Mouse (Mus musculus) megakaryocyte, adult 5-6 weeks (primary cell): ENCODE results near the gene Pnma5. TPM values are rescaled to one million over a fixed set of nuclear protein-coding genes. Genes with fewer than 3 reads are reported as not detected.
"Not testable (repeated sequence)": the region's sequence is repeated elsewhere in the genome, so short reads cannot be mapped to it uniquely, and the experiment has no call there.

Experiments
- ATAC-seq: 2 replicates; pipeline ENCODE4 v1.8.0; 2016; ENCODE audit warnings: mild to moderate bottlenecking, inconsistent platforms; ENCODE audit not compliant: poor library complexity, severe bottlenecking
- total RNA-seq, 2 experiments: library from RNA; stranded (forward) in 1 of 2; stranded (reverse) in 1 of 2; fragments of 153-499, 151-499 nt in 1 of 2; fragments of 221-1000, 200-1000 nt in 1 of 2; gene quantifications; 2 replicates each; pipeline versions ENCODE4 v1.2.3 to v1.2.4; 2015 to 2017

The Pnma5 gene
- not detected in 2 replicates for total RNA-seq (2015)
- not detected in 2 replicates for total RNA-seq (2017)

DNA sequence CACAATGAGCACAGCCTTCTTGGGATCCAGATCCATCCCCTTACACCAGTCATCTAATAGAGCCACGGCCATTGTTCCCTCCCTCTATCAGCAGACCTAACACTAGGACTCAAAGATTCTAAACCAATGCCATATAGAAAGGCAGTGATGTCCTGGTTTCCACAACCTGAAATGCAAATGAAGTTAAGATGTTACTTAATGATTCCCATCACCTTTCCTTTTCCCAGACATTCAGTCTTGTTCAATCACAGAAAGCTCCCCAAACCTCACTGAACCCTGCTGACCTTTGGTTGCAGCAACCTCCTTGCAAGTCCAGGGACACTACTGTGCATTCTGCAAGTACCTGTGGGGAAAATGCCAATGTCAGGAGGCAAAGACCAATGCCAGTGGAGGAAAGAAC, at the start of gene Pnma5:
Pnma5 (minus strand) TSS at position 101 of the 400 bp plus-strand sequence.
- no peak for ATAC-seq

DNA sequence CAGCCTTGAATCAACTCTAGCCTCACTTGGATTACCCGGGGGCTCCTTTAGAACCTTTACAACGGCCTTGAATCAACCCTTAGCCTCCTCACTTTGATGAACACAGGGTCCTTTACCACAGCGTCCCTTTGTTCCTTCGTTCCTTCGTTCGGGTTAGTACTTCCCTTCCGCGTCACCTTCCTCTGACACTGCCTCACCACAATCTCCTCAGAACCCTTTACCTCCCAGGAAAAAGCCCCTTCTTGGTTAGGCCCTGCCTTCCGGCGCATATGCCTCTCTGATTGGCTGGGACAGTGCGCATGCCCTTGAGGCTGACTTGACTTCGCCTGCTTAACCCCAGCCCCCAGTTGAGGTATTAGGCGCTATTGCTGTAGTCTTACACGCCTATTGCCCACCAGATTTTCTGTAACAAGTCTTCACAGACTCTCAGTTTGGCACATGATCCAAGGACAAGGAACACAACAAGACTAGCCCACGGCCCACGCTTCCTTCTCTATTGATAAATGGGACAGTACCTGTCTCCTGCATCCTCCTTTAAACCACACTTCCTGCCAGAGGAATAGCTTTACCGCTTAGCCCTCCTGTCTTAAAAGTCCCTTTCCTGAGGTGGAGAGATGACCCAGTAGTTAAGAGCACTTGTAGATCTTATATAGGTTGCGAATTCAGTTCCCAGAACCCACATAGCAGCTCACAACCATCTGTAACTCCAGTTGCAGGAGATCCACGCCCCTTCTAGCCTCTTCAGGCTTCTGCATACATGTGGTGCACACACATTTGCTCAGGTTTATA, 45.6 kb upstream of the Pnma5 start, which contains the start of gene Xlr4a:
Xlr4a (minus strand) TSS at position 212 of the 789 bp plus-strand sequence.
- not testable (repeated sequence) for ATAC-seq

DNA sequence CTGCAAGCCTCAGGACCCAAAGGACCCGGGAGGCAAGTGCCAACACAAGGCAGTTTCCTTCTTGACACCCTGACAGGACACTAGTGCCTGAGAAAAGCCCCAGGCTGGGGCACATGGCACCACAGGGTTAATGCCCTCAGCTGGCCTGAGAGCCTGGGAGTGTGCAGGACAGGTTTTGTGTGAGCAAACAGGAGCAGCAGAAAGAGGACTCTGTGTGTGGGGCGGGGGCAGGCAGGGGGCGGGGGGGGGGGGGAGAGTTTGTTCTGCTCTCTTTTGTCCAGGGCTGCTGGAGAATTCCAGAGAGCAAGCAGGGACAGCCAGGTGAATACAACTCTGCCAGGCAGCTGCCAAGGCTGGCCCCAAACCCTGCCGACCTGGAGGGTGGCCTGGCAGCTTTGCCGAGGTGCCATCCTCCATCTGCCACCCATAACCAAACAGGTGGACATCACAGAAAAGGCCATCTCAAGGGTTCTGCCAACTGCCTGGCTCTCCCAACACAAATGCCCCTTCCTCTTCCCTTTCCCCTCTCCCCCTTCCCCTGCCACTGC, 29.9 kb upstream of the Pnma5 start:
- ATAC-seq, result not testable (repeated sequence)

DNA sequence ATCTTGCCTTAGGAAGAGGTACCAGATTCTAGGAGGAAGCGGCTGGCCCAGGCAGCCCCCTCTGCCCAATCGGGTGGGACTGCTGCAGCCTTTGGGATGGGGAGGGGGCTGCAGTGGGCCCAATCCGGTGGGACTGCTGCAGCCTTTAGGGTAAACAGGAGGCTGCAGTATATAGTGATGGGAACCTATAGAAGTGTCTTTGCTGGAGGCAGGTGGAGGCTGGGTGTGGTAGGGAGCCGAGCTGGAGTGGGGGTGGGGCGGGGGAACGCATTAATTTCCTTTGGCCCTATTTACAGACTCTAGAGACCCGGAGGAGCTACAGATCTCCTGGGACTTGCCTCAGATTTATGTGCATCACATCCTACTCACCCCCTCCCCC, 27.5 kb upstream of the Pnma5 start, which contains the start of gene Pnma3:
Pnma3 (plus strand) TSS at position 373 of the 379 bp plus-strand sequence.
- ATAC-seq, result no peak

DNA sequence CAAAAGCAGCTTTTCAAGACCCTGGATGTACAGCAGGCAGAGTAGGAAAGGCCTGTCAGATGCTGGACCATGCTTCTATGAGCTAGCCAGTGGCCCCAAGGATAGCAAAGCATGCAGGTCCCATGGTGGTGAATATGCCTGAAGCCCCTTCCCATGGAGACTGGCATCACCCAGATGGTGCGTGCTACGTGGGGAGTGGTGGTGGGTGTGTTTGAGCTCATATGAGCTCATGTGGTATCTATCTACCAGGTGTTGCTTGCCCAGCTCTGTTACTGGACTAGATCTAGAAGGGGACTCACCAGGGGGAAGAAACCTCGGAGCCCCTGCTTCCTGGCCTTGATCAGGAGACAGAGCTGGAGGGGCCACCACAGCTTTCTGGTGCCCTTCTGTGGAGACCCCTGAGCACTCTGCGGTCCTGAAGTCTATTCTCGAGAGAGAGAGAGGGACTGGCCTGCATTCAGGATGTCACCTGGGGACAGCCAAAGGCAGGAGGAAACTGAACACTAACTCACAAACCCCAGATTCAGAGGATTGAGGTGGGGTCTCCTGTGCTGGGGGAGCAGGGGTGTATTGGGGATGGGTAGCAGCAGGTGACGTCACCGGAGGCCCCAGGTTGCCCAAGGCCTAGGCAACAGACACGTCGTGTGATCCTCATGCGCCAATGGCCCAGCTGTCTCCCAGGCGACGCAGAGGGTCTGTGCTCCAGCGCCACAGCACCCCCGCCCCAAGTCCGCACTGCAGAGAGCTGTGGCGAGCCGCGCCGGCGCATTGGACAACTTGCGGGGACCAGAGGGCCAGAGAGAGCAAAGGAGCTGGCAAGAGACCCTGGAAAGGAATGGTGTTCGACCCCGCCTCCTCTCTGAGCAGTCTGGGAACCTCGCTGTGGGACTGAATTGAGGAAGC, 26.9 kb upstream of the Pnma5 start:
- no peak for ATAC-seq

DNA sequence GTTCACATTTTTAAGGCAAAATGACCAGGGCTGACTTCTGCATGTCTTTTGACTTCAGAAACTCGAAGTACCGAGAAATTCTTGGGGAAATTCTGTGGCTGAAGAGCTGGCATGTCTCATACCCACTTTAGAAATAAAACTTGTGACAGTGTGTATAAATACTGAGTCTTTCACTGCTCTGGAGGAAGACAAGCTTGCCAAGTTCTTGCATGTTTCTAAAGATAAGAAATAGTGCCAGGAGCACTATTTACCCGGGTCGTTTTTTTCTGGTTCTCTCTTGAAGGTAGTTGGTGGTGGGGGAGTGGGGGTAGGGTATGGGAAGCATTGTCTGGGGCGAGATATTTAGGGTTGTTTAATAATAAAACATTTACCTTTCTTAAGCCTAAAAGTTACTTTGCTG, 25.4 kb upstream of the Pnma5 start:
- no peak for ATAC-seq

DNA sequence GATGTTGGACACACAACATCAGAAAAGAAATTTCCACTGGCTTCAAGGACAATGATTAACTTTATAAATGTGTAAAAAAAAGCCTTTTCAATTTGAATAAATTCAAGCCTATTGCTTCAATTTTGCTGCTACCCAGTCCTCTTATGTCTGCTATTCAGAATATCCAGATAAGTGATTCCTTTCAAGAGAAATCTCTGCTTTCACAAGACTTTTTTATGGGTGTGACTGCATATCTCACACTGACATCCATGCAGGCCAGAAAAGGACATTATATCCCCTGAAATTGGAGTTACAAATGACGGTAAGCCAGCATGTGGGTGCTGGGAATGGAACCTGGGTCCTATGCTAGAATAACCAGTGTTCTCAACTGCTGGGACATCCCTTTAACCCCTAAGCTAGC, 24.6 kb upstream of the Pnma5 start:
- ATAC-seq, result no peak

DNA sequence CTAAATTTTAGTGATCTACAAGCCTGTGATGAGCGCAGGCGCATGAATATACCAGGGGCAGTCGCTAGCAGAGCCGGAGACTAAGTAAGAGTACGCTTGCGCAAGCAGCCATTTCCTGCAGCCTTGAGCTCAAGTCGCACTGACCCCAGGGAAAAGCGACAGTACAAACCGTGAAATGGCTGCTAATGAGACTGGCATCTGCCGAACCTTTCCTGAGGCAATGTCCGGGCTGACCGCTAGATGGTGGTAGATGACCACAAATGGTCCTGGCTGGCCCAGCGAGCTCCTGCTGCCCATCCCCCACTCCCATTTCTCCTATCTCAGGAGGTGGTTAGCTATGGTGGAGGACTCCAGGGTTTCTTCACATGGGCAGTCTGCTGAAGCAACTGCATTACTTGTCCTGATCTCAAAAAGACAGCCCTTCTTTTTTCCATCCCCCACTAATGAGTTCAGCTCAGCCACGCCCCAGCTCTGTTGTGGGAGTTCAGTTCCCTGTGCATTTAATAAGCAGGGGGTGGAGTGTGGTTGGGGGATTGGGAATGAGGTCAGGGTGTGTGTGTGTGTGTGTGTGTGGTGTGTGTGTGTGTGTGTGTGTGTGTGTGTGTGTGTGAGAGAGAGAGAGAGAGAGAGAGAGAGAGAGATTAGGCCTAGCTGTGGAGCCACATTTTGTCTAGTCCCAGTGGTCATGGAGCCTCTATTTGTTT, 17.1 kb upstream of the Pnma5 start:
- peak; percentile 100 for ATAC-seq

DNA sequence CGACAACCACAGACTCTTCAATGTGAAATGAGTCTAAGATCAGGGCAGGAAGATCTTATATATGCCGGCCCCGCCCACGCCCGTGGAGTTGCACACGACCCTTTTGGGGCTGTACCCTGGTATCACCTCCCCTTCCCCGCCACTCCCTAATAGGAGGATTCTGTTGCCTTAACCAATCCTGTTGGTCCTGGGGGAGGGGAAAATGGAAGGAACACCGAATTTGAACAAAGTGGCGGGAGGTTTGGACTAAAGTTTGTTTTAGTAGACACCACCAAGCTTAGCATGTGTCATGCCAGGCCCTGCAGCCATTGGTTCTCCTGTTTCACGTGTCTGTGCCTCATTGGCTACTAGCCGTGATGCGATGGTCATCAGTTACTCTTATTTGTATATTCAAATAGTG, 2.8 kb upstream of the Pnma5 start:
- no peak for ATAC-seq

DNA sequence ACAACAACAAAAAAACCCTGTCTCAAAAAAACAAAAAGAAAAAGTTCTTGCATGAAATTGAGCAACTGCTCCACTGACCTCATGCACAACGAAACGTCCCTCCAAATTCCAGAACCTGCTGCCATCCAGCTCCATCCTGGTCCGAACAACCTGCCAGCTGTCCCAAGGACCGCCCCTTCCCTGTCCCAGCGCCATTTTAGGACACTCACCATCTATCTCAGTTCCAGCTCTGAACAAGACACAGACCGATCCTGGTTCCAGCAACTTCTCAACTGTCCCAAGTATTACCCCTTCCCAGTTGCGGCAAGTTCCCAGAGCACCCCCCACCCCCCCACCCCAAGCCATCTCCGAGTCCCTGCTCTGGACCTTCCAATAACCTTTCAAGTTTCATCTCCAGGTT, 1.9 kb upstream of the Pnma5 start:
- no peak for ATAC-seq

DNA sequence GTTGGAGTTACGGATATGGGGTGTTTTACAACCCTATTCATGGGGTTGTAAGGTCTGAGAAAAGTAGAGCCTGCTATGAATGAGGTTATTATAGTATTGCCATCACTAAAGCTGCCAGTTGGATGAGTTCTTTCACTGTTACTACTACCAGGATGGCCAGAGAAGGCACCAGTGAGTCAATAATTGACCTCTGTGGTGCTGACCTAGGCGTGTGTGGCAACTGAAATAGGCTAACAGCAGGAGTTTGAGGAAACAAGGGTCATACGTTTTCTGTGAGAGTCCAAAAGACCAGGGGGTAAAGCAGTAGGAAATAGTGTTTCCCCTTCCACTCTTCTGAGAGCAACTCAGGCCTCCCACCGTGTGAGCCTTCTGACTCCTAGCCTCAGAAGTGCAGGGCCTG, 24.1 kb downstream of the Pnma5 start:
- no peak for ATAC-seq

DNA sequence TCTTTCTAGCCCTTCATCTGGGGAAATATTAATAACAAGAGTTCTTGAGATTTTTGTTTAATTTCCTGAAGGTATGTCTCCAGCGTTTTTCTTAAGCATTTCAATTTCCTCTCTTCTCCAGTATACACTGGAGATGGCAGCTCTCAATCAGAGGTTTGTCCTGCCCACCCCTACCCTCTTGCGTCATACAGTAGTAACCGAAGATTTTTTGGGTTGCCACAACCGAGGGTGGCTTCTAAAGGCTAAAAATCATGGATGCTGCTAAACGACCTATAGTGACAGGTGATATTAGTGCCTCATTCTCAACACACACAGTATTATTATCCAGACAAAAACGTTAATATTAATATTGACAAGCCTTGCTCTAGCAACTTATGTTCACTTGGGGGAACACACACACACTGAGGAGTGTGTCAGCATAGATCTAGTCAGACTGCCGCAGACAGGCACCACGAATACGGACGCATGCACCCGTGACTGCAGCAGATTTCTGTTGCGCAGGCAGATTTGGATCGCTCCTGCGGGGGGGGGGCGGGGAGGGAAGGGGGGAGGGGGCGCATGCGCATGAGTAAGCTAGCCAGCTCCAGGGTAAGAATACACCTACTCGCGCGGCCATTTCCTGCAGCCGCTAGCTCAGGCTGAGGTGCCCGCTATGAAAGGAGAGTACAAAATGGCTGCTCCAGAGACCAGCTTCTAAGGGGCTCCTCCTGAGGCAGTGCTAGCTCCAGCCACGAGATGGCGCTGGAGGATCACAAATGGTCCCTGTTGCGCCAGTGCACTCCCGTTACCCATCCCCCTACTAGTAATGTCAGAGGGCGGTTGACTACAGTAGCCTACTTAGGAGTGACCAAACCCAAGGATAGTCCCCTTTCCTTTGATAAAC, 29.1 kb downstream of the Pnma5 start:
- ATAC-seq, result peak; percentile 99

DNA sequence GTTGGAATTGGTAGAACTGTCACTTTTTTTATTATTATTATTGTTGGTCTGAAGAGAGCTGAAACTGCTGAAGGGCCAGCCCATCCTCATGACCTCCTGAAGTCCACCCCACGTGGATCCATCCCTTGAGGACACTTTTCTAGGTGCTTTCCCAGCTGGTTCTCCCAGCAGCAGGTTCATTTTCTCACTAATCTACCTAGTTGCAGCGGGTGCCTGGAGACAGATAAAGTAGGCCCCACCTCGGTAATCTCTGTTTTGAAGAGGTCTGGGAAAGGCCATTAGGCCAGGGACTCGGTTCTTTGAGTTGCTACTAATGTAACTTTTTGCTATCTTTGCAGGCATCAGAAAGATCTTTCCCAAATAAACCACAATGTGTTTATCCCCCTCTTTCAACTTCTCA, 31.2 kb downstream of the Pnma5 start:
- ATAC-seq, result no peak

DNA sequence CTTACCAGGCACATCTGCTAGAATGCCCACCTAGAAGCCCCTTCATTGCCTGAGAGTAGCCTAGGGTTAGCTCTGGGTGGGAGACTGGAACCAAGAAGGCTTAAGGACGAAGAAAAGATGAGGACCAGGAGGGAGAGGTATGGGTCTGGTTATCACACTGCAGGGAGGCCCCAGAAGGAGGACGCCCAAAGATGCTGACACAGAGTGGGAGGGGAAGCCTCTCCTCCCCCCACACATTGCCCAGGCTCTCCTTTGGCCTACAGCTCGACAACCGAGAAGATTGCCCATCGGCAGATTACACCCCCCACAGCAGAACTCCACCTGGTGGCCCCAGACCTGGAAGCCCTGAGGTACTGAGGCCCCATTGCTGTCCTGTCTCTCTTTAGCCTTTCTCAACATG, 33.8 kb downstream of the Pnma5 start:
- no peak for ATAC-seq

DNA sequence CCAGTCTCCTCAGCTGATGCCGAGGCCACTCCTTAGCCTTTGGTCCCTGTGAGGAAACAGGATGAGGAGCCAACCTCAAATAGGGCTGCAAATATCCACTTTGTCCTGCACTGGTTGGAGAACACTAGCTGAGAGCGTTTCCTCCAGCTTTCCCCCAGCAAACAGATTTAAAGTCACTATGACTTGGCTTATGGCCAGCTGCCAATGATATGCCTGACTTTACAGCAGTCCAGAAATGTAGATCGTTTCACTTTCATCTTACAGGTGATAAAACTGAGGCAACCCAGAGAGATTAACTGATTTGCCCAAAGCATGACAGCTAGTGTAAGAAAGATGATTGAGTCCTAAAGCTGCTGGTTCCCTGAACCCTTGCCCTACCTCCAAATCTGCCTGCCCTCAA, 41.4 kb downstream of the Pnma5 start:
- ATAC-seq, result no peak

DNA sequence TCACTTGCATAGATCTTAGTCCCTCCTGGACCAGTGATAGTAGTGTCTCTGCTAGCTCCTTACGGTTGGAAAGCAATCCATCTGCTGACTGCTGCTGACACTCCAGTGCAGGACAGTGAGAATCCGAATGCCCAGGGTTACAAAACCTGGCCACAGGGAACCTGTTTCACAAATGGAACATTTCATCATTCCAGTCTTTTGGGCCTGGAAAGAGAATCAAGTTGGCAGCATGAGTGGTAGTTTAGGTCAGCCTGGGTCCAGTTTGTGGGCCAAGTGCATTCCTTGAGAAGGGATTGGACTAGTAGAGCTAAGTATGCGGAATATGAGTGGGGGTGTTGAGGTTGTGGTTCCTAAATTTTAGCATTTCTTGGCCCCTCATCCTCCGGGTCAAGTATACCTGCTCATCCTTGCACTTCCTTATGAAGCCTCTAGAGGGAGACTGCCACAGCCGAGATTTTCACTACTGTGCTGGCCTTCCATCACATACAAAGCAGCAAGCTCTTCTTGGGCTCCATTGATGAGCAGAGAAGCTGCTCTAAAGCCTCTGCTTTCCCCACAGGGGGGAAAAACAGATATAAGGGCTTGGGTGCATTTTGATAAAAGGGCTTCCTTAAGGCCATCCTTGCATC, 44.5 kb downstream of the Pnma5 start:
- ATAC-seq, result no peak

DNA sequence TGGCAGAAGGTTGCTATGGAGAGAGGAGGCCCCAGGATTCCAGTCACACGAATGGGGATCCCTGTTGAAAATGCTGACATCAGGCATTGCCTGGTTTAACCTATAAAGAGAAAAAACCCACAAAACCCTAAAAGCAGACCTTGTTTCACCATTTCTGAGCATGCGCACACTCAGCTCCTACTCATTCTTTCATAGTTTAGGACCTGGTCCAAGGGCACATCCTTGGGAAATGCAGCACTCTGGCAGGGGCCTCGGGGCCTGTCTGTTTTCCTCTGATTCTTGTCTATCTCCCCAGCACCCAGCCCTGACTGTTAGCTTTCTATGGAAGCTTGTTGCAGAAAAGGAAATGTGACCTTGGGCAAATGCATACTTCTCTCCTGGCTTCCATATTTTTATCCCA, 46.3 kb downstream of the Pnma5 start:
- no peak for ATAC-seq

DNA sequence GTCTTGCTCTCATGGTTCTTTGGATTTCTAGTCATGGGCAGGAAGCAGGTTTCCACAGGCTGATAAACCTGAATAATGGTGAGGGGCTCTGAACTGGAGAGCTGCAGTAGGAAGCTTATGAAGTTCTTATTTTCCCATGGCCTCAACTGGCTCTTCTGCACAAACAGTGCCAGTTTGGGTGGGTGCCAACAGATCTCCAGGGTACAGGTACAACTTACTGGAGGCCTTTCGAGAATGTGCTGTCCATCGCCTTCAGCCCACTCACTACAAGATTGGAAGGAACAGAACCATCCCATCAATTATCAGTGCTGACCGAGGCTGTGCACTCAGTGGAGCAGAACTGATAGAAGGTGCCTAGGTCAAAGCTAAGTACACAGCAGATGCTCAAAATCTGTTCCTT, 48.5 kb downstream of the Pnma5 start:
- ATAC-seq, result no peak

DNA sequence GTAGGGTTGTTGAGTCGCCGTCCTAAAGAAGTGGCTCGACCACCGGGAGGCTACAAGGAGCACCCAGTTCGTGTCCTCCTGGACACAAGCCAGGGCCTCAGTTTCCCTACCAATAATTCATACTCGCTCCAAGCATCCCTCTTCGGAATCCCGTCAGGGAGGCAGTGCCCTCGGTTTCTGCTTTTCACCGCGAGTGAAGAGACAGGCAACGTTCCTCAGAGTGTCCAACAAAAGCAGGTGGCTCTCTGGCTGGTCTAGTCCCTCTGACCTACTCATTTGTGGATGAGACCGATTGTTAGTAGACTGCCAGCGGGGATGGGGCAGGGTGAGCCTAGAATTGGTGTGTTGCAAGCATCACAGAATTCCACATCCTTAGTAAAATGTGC, 49.4 kb downstream of the Pnma5 start:
- ATAC-seq, result no peak
